ENCODE assay signal across 20 mouse cellular contexts in genomic region chr13:90294648-90295007, GRCm38 (mm10).
DNase-seq lines count a peak whose midpoint lies in the region; ATAC-seq and TF ChIP-seq lines count a peak whose summit lies in the region.
"Had no signal": no experiment of that assay in that cellular context is flagged by ENCODE, and none has a peak within 500 bp of the region (broad histone marks: within the 10 kb centered on the region; RNA-seq: fewer than 3 reads in every experiment).

No protein-coding gene starts in this region.

- no peaks in the 10 kb centered on the region for H3K27me3 ChIP-seq in neural tube, embryonic 15.5 days (replicated peaks)
- no peaks in the 10 kb centered on the region for H3K27me3 ChIP-seq in forebrain, embryonic 15.5 days
- H3K27me3 ChIP-seq in limb, embryonic 12.5 days = no peaks in the 10 kb centered on the region
- H3K27me3 ChIP-seq in midbrain, postnatal 0 days (ENCODE audit: insufficient read depth, low read length) = no peaks in the 10 kb centered on the region
- H3K27me3 ChIP-seq: megakaryocyte, embryonic 14.5 days had no signal

- H3K36me3 ChIP-seq in neural tube, embryonic 15.5 days = no peaks in the 10 kb centered on the region
- H3K36me3 ChIP-seq in forebrain, embryonic 15.5 days = no peaks in the 10 kb centered on the region
- no peaks in the 10 kb centered on the region for H3K36me3 ChIP-seq in limb, embryonic 12.5 days
- H3K36me3 ChIP-seq in midbrain, postnatal 0 days (ENCODE audit: insufficient read depth, low read length) = no peaks in the 10 kb centered on the region

- peaks cover 10% of the 10 kb centered on the region; the same call in 1 of the 2 replicates for H3K4me1 ChIP-seq in neural tube, embryonic 15.5 days
- peaks cover 24% of the 10 kb centered on the region for H3K4me1 ChIP-seq in forebrain, embryonic 15.5 days
- peaks cover 27% of the 10 kb centered on the region for H3K4me1 ChIP-seq in limb, embryonic 12.5 days (replicated peaks)
- peaks cover 5% of the 10 kb centered on the region; the same call in 1 of the 2 replicates for H3K4me1 ChIP-seq in midbrain, postnatal 0 days (ENCODE audit: insufficient read depth, low read length)
- H3K4me1 ChIP-seq: megakaryocyte, embryonic 14.5 days had no signal

- H3K9me3 ChIP-seq in neural tube, embryonic 15.5 days (replicated peaks) = no peaks in the 10 kb centered on the region
- no peaks in the 10 kb centered on the region for H3K9me3 ChIP-seq in forebrain, embryonic 15.5 days
- no peaks in the 10 kb centered on the region for H3K9me3 ChIP-seq in limb, embryonic 12.5 days
- no peaks in the 10 kb centered on the region for H3K9me3 ChIP-seq in midbrain, postnatal 0 days (ENCODE audit: low read length)
- H3K9me3 ChIP-seq: megakaryocyte, embryonic 14.5 days had no signal

- intact Hi-C loops in left cerebral cortex, postnatal 36 days (cut with DNase I) = no loop called here

- H3K4me2 ChIP-seq in neural tube, embryonic 15.5 days = 0 out of 2 replicates have a peak overlapping the region, but pooled peaks have one; percentile 6
- H3K4me2 ChIP-seq in forebrain, embryonic 15.5 days (replicated peaks) = peak overlapping the region; percentile 34
- no peak overlapping the region; the same call in 1 of the 2 replicates for H3K4me2 ChIP-seq in limb, embryonic 12.5 days
- H3K4me2 ChIP-seq in midbrain, postnatal 0 days (ENCODE audit: low read depth, low read length, poor library complexity, severe bottlenecking) = peak overlapping the region; percentile 26

- H3K4me3 ChIP-seq in neural tube, embryonic 15.5 days (replicated peaks) = no peak overlapping the region
- H3K4me3 ChIP-seq in forebrain, embryonic 15.5 days = no peak overlapping the region
- H3K4me3 ChIP-seq in limb, embryonic 12.5 days (replicated peaks) = no peak overlapping the region
- H3K4me3 ChIP-seq in midbrain, postnatal 0 days (ENCODE audit: low read depth, low read length) = no peak overlapping the region
- H3K4me3 ChIP-seq: heart, adult 2 months; left cerebral cortex, adult 2 months; megakaryocyte, embryonic 14.5 days; myocyte had no signal

- WGBS in neural tube, embryonic 15.5 days = 79% methylated on average over 5 of the region's 5 CpGs
- 23% methylated on average over 5 of the region's 5 CpGs for WGBS in forebrain, embryonic 15.5 days
- 53% methylated on average over 5 of the region's 5 CpGs for WGBS in limb, embryonic 12.5 days
- 60% methylated on average over 5 of the region's 5 CpGs for WGBS in midbrain, postnatal 0 days

- TF ChIP-seq CTCF in midbrain, postnatal 0 days (IDR thresholded peaks at IDR 0.05) = no peak

- no peak overlapping the region for H3K27ac ChIP-seq in neural tube, embryonic 15.5 days (replicated peaks)
- peak overlapping the region; percentile 71 for H3K27ac ChIP-seq in forebrain, embryonic 15.5 days (replicated peaks)
- H3K27ac ChIP-seq in limb, embryonic 12.5 days = no peak overlapping the region
- no peak overlapping the region for H3K27ac ChIP-seq in midbrain, postnatal 0 days (ENCODE audit: low read depth, low read length)
- H3K27ac ChIP-seq: heart, adult 2 months; left cerebral cortex, adult 2 months had no signal

- no peak for ATAC-seq in neural tube, embryonic 15.5 days (ENCODE audit: low FRiP score)
- peak; percentile 7; the same call in 1 of the 2 replicates for ATAC-seq in forebrain, embryonic 15.5 days (replicated peaks)
- ATAC-seq in limb, embryonic 12.5 days (ENCODE audit: insufficient number of reproducible peaks, insufficient read depth, low FRiP score, low TSS enrichment, low read depth) = 0 out of 2 replicates have a peak, but pooled peaks have one; percentile 46
- ATAC-seq in midbrain, postnatal 0 days (ENCODE audit: low FRiP score) = no peak
- ATAC-seq: lung, postnatal 0 days had no signal

- H3K9ac ChIP-seq in neural tube, embryonic 15.5 days (replicated peaks) = no peak overlapping the region
- H3K9ac ChIP-seq in forebrain, embryonic 15.5 days (replicated peaks) = no peak overlapping the region
- no peak overlapping the region for H3K9ac ChIP-seq in limb, embryonic 12.5 days (replicated peaks)
- H3K9ac ChIP-seq in midbrain, postnatal 0 days (replicated peaks; ENCODE audit: low read length, poor library complexity, severe bottlenecking) = no peak overlapping the region

- no peak for DNase-seq in neural tube, embryonic 10.5 days (ENCODE audit: extremely low spot score, low spot score)
- DNase-seq in midbrain, postnatal 0 days (ENCODE audit: low spot score) = no peak
- no peak for DNase-seq in left cerebral cortex, postnatal 36 days (ENCODE audit: low spot score in 2 of 2)
- DNase-seq in kidney, adult 8-10 months = no peak
- no peak for DNase-seq in cerebellum, postnatal 14 days
- DNase-seq: adrenal gland, adult 8-10 months; cerebellum, adult 9-11 months; gastrocnemius, postnatal 10 days; heart, adult 2 months; heart, postnatal 36 days; kidney, postnatal 36 days; liver; right cerebral cortex, postnatal 14 days had no signal

Comparison
In these comparisons a context has a peak if more than half of its experiments do, and no peak if none do; other contexts are left out.
1. ATAC-seq: peak in forebrain, embryonic 15.5 days (single experiment) and limb, embryonic 12.5 days (single experiment); none in neural tube, embryonic 15.5 days (single experiment) and midbrain, postnatal 0 days (single experiment).